Mouse (Mus musculus) forelimb bud, embryonic 11.5 days (tissue): ENCODE measurements around the gene Rnpepl1.

Source experiments
- DNase-seq: peaks from one replicate; pipeline ENCODE4 v3.0.0-alpha.2; 2012; ENCODE audit warnings: low read depth, low spot score

Rnpepl1 gene

DNA sequence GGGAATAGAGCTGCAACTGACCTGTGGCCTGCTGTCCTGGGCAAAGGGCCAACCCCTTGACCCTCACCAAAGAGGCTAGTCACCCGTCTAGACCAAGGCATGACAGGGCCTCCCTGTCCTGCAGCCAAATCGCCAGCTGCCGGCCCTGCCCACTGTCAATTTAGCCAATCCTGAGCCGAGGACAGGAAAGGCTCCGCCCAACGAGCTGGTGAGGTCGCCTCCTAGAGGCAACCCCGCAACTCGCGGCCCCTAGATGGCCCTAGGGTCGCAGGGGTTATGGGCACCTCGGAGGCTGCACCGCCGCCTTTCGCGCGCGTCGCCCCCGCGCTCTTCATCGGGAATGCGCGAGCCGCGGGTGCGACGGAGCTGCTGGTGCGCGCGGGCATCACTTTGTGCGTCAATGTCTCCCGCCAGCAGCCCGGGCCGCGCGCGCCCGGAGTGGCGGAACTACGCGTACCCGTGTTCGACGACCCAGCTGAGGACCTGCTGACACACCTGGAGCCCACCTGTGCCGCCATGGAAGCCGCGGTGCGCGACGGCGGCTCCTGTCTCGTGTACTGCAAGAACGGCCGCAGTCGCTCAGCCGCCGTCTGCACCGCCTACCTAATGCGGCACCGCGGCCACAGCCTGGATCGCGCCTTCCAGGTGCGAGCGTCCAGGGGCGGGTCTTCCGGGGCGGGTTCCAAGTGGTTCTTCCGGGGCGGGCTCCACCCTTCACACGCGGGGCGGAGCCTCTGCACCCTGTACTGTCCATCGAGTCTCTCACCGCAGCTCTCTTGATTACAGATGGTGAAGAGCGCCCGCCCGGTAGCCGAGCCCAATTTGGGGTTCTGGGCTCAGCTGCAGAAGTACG, 3.6 kb upstream of the Rnpepl1 start, which contains the start of gene Dusp28:
Gene Dusp28, plus strand, starts transcription at position 203 of the 853 bp plus-strand sequence.
- DNase-seq, result peak; percentile 84

DNA sequence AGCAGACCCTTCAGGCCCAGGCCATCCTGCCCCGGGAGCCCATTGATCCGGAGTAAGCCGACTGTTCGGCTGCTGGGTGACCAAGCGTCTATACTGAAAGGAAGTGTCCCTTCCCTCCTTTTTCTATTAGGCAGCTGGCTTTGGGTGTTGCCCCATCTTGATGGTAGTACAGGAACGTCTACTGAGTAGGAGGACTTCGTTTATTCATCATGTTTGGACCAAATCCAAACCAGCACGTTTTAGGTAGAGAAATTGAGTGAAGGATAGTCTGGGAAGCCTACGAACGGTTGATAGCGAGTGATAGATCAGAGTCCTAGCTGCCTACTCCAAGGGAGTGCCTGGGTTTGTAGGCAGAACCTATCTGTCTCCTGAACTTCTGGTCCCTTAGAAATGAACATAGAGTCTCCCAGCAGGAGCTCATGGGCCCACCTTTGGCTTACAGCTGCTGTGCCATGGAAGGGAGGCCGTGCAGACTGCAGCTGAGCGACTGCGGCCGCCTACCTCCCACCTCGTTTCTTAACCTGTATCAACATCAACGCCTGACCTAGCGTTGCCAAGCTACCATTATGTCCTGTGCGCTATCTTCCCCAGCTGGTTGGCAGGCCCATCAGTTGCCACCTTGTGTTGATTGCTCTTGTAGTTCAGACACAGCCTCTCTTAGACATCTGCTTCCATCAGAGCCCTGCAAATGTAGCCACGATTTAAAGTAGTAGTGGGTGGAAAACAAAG, 2.8 kb upstream of the Rnpepl1 start:
- no peak for DNase-seq

DNA sequence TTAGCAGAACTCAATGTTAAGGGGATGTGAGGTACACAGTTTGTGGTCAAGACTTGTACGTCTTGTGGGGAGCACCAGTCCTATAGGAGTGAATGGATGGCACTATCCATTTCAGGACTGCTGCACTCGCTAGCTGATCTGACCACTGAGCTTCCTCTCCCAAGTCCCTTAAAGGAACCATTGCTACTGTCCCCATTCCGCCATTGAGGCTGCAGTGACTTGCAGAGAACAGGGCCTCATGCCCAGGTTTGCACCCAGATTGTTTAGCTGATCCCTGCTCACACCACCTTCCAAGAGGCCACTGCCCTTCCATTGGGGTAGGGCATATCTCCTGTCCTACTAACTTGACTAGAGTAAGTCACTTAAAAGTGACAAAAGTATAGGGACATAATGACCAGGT, 1.9 kb upstream of the Rnpepl1 start:
- DNase-seq, result no peak

DNA sequence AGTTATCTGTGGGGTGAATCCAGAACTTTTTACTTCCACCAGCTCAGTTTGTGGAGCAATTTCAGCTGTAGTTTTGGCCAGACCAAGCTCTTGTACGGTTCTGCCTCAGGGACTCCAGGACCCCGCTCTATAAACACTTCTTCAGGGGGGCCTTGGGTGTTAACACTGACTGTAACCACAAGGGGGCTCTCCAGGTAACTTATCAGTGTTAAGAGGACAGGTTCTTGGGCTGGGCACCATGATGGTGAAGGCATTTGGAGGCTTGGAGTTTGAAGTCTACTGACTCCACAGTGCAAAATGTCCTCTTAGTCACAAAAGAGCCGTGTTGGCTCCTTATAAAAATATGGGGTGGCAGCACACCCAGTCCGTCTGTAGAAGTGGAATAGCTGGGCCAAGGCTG, 1.5 kb upstream of the Rnpepl1 start:
- peak; percentile 55 for DNase-seq

DNA sequence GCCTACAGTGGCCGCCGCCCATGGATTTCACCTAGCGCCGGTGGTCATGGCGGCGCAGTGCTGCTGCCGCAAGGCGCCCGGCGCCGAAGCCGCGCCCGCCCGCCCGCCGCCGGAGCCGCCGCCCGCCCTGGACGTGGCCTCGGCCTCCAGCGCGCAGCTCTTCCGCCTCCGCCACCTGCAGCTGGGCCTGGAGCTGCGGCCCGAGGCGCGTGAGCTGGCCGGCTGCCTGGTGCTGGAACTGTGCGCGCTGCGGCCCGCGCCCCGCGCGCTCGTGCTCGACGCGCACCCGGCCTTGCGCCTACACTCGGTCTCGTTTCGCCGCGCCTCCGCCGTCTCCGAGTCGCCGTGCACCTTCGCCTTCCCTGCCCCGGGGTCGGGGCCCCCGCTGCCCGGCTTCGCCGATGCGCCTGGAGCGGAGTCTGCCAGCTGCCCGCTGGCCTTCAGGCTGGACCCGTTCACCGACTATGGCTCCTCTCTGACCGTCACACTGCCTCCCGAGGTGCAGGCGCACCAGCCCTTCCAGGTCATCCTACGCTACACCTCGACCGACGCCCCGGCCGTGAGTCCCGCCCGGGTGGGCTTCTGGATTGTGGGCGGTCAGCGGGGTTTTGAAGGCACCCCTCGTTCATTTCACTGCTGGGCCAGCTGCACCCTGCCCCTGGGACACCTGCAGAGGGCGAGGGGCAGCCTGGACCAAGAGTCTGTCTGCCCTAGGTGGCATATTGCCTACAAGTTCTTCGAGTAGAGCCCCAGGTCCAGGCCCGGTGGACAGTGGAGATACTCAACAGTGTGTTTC, 540 bp downstream of the Rnpepl1 start:
- peak; percentile 54 for DNase-seq

DNA sequence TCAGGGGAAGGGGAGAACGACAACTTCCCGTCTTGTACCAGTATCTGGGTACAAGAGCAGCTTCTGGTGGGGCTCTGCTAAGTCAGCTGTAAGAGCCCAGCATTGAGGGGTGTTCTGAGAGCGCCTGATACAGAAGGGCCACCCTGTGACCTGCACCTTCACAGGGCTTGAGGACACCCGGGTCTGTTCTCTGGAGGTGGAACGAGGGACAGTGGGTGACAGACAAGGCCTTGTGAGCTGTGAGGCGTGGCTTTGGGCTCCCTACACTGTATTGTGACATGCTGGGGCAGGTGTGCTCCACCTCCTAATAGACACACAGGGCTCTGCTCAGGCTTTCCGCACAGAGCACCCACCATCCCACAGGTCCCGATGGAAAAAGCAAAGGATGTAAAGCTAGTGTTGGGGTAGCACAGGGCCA, 1.1 kb downstream of the Rnpepl1 start:
- DNase-seq, result no peak

DNA sequence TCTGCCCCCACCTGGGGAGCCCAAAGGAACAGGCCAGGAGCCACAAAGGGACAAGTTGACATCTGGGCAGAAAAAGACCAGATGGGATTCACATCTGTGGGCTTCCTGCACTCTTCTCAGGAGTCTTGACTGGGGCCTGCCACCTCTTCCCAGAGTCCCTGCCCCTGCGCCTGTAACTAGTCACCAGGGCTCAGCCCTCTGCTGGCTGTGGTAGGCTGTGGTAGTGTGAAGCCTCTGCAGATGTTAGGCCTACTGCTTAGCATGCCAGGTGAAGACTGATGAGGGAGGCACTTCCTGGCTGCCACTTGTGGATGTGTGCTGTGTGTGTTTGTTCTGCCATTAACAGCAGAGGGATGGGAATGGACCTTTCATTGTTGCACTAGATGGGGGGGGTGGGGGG, 1.7 kb downstream of the Rnpepl1 start:
- DNase-seq, result no peak

DNA sequence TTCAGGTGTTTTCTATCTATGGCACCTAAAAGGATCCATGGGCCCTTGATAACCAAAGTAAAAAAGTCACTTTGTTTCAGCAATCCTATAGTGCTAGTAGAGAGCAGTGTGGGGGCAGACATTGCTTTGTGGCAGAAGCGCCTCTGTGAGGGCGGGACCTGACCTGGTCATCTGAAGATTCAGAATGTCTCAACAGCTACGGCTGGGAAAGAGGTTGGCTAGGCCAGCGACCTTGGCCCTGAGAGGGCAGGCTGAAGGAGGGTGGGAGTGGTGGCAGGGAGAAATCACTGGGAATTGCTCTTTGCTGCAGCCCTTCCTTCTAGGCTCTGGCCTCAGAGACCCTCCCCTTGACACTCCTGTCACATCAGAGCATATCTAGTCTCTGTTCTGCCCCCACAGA, 3.7 kb downstream of the Rnpepl1 start:
- DNase-seq, result no peak

DNA sequence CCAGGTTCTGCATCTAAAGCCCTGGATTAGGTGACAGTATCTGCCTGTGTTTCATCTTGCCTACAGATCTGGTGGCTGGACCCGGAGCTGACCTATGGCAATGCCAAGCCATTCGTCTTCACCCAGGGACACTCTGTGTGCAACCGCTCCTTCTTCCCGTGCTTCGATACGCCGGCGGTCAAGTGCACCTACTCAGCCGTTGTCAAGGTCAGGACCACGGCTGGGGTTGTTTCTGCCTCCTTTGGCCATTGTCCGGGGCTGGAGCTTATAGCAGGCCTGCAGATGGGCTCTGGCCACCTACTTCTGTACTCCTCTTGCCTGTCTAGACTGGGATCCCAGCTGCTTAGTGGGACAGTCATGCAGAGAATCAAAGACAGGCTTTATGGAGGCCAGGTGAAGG, 4.4 kb downstream of the Rnpepl1 start:
- no peak for DNase-seq

DNA sequence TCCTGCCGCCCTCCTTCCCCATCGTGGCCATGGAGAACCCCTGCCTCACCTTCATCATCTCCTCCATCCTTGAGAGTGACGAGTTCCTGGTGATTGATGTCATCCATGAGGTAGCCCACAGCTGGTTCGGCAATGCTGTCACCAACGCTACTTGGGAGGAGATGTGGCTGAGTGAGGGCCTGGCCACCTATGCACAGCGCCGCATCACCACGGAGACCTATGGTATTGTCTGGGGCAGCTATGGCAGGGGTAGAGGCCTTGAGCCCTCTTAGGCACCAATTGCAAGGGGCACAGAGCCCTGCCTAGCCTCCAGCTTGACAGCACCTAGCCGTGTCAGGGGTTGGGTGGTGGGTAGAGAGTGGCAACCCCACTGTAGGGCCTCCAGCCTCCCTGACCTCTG, 6.1 kb downstream of the Rnpepl1 start:
- DNase-seq, result no peak

DNA sequence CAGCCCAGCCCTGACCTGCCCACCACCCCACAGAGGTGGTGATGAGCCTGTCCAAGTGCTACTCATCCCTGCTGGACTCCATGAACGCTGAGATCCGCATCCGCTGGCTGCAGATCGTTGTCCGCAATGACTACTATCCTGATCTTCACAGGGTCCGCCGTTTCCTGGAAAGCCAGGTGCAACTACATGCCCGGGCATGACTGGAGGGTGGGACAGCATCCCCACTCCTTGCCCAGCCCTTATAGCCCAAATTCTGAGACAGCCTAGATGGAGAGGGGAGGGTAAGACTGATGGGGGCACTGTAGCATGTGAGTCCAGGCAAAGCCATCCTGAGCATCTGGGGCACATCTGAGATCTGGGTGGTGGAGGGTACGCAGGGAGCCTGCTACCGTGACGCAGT, 8.6 kb downstream of the Rnpepl1 start:
- no peak for DNase-seq

DNA sequence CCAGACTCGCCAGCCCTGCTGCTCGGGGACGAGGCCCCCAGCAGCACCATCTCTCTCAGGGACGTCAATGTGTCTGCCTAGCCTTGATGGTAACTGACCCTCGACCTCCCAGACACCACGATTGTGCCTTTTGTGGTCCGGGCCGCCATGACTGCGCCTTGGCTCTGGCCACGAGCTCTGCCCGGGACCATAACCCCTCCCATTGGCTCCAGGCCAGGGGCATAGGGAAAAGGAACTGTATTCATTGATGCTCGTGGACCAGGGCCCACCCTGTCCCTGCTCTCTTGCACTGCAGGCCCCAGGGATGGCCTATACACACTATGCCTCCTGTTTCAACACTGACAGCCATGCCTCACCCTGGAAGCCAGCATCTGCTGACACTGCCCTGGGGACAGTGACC, 9.2 kb downstream of the Rnpepl1 start:
- DNase-seq, result no peak

DNA sequence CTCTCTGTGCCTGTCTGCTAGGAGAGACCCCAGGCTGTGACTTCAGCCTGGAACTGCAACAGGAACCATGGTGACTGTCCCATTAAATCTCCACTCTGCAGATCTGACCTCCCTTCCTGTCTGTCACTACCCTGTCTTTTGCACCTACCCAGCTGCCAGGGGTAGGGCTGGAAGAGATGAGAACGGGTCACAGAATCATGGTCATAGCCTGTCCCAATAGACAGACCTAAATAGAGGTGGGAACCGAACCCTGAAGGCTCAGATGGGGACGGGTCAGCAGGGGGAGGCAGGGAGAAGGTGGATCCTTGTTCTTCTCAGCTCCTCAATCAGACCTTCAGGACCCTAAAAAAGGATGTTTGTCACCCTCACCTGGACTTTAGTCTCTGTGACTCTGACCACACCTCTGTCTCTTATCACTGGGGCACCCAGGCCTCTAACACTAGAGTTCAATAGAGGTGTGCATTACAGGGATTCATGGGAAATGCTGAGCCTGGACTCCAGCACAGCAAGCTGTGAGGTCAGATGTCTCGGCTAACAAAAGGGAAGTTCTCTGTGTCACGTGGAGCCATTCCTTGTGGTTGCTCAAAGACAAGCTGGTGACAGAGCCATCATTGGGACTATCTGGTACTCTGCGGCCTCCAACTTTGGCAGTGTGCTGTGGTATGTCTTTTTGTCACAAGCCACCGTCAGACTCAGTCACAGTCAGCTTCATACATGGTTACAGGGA, 10.1 kb downstream of the Rnpepl1 start:
- no peak for DNase-seq

DNA sequence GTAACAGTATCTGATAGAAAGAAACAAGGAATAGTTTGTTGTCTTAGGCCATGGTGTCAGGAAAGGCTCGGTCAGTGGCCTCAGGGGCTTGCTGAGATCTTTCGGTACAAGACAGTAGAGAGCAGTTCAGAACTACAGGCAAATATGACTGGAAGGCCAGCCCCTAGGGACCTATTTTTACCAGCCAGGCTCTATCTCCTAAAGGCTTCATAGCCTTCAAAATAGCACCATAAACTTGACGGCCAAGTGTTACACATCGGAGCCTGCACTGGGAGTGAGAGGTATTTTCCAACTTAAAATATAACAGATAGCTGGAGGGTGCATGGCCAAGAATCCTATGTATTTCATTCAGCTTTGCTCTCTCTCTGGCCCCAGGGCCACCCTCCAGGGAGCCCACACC, 10.9 kb downstream of the Rnpepl1 start:
- DNase-seq, result no peak

DNA sequence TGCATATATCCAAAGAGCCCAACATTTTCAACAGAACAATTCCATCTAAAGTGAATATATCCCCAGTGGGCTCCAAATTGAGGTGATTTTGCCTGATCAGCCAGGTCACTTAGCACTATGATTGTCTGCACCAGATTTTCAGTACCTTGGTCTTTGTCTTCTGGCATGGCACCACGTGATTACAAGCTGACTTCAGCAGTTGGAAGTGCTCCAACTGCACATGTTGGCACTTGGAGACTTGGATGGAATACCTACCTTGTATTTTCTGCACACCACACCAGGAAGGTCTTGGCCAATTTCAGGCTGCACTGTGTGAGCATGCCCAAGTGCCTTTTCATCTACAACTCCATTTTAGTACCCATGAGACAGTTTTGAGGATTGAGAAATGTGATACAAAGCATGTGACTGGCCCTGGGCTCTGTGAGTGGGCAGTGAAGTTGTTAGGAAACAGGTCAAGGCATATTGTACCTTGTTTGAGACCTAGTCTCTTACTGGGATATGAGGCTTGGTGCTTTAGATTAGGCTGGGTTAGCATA, 19.7 kb downstream of the Rnpepl1 start:
- no peak for DNase-seq

DNA sequence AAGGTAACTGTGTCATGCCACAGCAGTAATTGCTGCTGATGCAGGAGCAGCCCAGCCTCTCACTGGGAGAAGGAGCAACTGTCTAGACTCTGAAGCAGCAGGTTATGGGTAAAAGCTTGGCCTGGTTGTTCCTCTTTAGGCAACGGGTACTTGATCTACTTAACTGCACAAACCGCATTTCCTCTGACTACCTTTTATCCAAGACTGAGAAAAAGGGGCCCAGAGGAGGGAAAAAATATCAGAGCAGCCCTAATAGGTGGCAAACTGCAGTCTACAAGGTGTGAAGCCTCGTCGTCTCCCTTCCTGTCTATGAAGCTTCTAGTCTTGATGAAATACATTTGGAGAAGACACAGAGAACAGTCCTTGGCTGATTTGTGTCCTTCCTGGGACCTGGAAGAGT, 23.0 kb downstream of the Rnpepl1 start:
- no peak for DNase-seq

DNA sequence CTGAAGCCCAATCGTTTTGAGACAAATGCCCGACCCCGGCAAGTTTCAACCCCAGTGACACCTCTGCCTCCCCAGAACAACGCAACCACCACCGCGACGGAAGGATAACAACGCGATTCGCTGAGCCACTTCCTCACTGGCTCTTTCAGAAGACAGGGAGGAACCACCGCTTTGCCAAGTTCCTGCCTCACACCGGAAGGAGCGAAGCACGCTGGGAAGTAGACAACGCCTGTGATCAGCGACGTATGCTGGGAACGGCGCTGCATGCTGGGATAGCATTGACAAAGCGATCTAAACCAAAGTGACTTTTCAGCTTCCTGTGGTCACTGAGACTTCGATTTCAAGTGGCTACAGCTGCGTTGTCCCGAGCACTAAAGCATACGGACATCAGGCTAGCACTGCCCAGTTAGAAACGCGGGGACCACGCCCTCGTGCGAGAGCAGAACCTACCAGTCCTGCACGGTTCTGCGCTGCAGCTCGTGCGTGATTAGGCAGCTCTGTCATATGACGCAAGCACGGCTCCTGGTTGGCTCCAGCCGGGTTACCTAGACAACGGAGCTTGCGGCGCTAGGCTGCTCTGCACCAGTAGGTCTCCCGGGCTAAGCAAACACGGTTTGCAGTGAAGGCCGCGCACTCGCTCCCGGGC, 23.7 kb downstream of the Rnpepl1 start, which contains the start of gene Capn10:
Gene Capn10, plus strand, starts transcription at position 195 of the 646 bp plus-strand sequence.
- peak; percentile 97 for DNase-seq

DNA sequence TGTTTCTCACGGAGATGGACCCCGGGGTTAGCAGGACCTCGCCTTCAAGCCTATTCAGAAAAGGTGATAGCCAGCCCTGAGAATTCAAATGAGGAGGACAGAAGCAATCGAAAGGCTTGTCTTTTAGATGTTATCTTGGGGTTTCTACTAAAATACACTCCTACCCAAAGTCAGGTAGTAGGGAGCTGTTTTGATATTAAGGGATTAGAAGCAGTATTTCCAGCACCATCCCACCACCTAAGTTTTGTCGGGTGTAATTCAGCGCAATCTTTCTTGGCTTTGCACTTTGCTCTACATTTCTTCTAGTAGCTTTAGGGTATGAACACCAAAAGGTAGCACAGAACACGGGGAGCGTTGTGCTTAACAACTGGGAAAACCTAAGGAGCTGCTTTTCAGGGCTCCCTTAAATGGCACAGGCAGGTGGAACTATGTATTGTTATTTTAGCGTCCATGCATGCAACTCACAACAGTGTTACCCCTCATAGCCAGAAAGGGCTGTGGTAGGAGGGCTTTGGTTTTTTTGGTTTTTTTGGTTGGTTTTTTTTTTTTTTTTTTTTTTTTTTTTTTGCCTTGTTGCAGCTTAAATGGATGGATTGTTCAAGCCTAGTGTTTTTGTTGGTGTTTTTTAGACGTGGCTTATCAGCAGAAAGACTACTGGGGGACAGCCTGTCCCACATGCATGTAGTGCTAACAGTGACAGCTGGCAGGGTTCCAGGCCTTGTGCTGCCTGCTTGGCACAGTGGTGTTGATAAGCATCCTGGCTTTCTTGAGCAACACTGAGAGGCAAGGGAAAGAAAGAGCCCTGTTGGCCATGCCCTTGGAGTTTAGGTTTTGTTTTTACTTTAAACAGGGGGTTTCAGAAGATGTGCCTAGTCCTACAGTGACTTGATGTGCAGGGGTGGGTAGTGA, 24.7 kb downstream of the Rnpepl1 start:
- no peak for DNase-seq

DNA sequence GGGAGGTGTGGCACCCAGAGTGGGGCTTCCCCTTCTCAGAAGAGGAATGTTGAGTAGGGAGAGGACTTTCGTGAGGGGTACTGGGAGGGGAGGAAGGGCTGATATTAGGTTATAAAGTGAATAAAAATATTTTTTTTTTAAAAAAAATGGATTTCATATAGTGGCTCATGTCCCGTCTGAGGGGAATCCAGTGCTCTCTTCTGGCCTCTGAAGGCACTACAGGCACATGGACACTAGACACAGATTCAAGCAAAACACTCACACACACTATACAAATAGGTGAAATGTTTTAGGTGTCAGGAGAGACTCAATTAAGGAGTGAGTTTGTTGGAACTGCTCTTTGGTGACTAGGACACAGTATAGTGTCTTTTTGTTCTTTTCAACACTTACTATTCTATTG, 25.4 kb downstream of the Rnpepl1 start:
- no peak for DNase-seq

DNA sequence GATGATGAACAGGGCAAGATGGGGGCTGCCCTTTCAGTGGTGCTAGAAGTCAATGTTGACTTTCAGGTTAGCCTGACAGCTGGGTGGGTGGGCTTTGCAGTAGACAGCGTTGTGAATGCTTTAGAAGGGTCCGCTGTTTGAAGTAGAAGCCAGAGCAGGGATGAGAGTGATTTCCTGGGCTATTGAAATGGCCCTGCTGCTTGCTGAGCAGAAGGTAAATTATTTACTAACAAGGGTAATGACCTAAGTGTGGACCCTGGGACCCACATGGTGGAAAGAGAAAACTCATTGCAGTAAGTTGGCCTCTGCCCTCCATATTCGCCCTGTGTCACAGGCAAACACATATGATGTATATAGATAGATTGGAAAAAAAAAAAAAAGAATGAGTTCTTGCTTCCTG, 25.9 kb downstream of the Rnpepl1 start:
- DNase-seq, result no peak
